ENCODE assay signal across 22 mouse cellular contexts in genomic region chr5:34542166-34542565, GRCm38 (mm10). TPM values are rescaled to one million over a fixed set of nuclear protein-coding genes. Genes with fewer than 3 reads are reported as not detected.
DNase-seq lines count a peak whose midpoint lies in the region; ATAC-seq and TF ChIP-seq lines count a peak whose summit lies in the region.
"Had no signal": no experiment of that assay in that cellular context is flagged by ENCODE, and none has a peak within 500 bp of the region (broad histone marks: within the 10 kb centered on the region; RNA-seq: fewer than 3 reads in every experiment).

No protein-coding gene starts in this region.

- ATAC-seq in liver, embryonic 15.5 days (ENCODE audit: insufficient read depth): no peak
- no peak for ATAC-seq in liver, embryonic 11.5 days (replicated peaks; ENCODE audit: low FRiP score)
- no peak for ATAC-seq in megakaryocyte, adult 5-6 weeks (ENCODE audit: poor library complexity, severe bottlenecking)
- ATAC-seq: activated CD4-positive, CD25-positive, alpha-beta regulatory T cell, adult 4 months; forebrain, embryonic 13.5 days; forebrain, embryonic 16.5 days had no signal

- no peak for TF ChIP-seq CTCF in bone marrow macrophage, adult 2 months (IDR thresholded peaks at IDR 0.05; ENCODE audit: low read depth, low read length)

- no peak for TF ChIP-seq POLR2A in bone marrow macrophage, adult 2 months (IDR thresholded peaks at IDR 0.05; ENCODE audit: borderline replicate concordance, low read depth, low read length)

- H3K9me3 ChIP-seq in liver, embryonic 15.5 days (replicated peaks): no peaks in the 10 kb centered on the region
- no peaks in the 10 kb centered on the region for H3K9me3 ChIP-seq in liver, embryonic 11.5 days (ENCODE audit: control insufficient read depth, low read length)
- no peaks in the 10 kb centered on the region for H3K9me3 ChIP-seq in megakaryocyte, embryonic 14.5 days
- H3K9me3 ChIP-seq: forebrain, embryonic 10.5 days; forebrain, embryonic 13.5 days; hindbrain, embryonic 12.5 days; hindbrain, embryonic 15.5 days had no signal

- no peak for DNase-seq in liver, embryonic 11.5 days (ENCODE audit: low spot score)
- peak; percentile 29 for DNase-seq in 416B (ENCODE audit: low read depth)
- DNase-seq in natural killer cell, adult 2 months (ENCODE audit: low spot score in 2 of 2): no peak
- DNase-seq in layer of hippocampus, postnatal 14 days (ENCODE audit: low spot score in 2 of 2): no peak
- DNase-seq: adrenal gland, postnatal 14 days; cerebellum, adult 18-20 months; cerebellum, adult 9-10 months; cerebellum, postnatal 14 days; gastrocnemius, postnatal 10 days; gastrocnemius, postnatal 36 days; heart, adult 11 months had no signal

- peaks cover 4% of the 10 kb centered on the region; the same call in 1 of the 2 replicates for H3K27me3 ChIP-seq in liver, embryonic 15.5 days
- H3K27me3 ChIP-seq in liver, embryonic 11.5 days (replicated peaks; ENCODE audit: control insufficient read depth, insufficient read depth, low read length): no peaks in the 10 kb centered on the region
- H3K27me3 ChIP-seq in megakaryocyte, embryonic 14.5 days (replicated peaks): peaks cover 2% of the 10 kb centered on the region
- H3K27me3 ChIP-seq: hindbrain, embryonic 12.5 days; hindbrain, embryonic 15.5 days had no signal

- no peak overlapping the region for H3K4me3 ChIP-seq in liver, embryonic 15.5 days (replicated peaks)
- no peak overlapping the region for H3K4me3 ChIP-seq in liver, embryonic 11.5 days (ENCODE audit: low read depth, low read length)
- H3K4me3 ChIP-seq in megakaryocyte, embryonic 14.5 days (replicated peaks): peak overlapping the region; percentile 2
- H3K4me3 ChIP-seq in bone marrow macrophage, adult 2 months (ENCODE audit: insufficient read depth, low read length): 0 out of 2 replicates have a peak overlapping the region, but pooled peaks have one; percentile 11
- H3K4me3 ChIP-seq: forebrain, embryonic 10.5 days; forebrain, embryonic 13.5 days; hindbrain, embryonic 12.5 days; hindbrain, embryonic 15.5 days had no signal

- no peak overlapping the region for H3K9ac ChIP-seq in liver, embryonic 15.5 days
- no peak overlapping the region for H3K9ac ChIP-seq in liver, embryonic 11.5 days (ENCODE audit: low read depth, low read length)
- H3K9ac ChIP-seq: forebrain, embryonic 13.5 days; hindbrain, embryonic 12.5 days; hindbrain, embryonic 15.5 days had no signal

- H3K4me1 ChIP-seq in liver, embryonic 15.5 days (replicated peaks): peaks cover 25% of the 10 kb centered on the region
- peaks cover 6% of the 10 kb centered on the region; the same call in 1 of the 2 replicates for H3K4me1 ChIP-seq in liver, embryonic 11.5 days (replicated peaks; ENCODE audit: control insufficient read depth, insufficient read depth, low read length)
- H3K4me1 ChIP-seq in megakaryocyte, embryonic 14.5 days: peaks cover 99% of the 10 kb centered on the region
- peaks cover 78% of the 10 kb centered on the region for H3K4me1 ChIP-seq in bone marrow macrophage, adult 2 months (ENCODE audit: control insufficient read depth, insufficient read depth, low read length)
- H3K4me1 ChIP-seq: forebrain, embryonic 13.5 days; hindbrain, embryonic 12.5 days; hindbrain, embryonic 15.5 days had no signal

- WGBS in liver, embryonic 15.5 days (ENCODE audit: insufficient replicate concordance): 44% methylated on average over 1 of the region's 1 CpGs
- WGBS in liver, embryonic 11.5 days: 75% methylated on average over 1 of the region's 1 CpGs

- H3K36me3 ChIP-seq in liver, embryonic 15.5 days (replicated peaks): peaks cover 5% of the 10 kb centered on the region
- H3K36me3 ChIP-seq in liver, embryonic 11.5 days (ENCODE audit: control insufficient read depth, insufficient read depth, low read length): no peaks in the 10 kb centered on the region; the same call in 1 of the 2 replicates
- H3K36me3 ChIP-seq in megakaryocyte, embryonic 14.5 days (replicated peaks; ENCODE audit: low read length): peaks cover 52% of the 10 kb centered on the region
- H3K36me3 ChIP-seq: forebrain, embryonic 10.5 days; hindbrain, embryonic 12.5 days; hindbrain, embryonic 15.5 days had no signal

- peak overlapping the region; percentile 55 for H3K27ac ChIP-seq in liver, embryonic 15.5 days (replicated peaks)
- no peak overlapping the region for H3K27ac ChIP-seq in liver, embryonic 11.5 days (ENCODE audit: low read depth, low read length)
- peak overlapping the region; percentile 93 for H3K27ac ChIP-seq in bone marrow macrophage, adult 2 months (ENCODE audit: insufficient read depth, low read depth, low read length)
- H3K27ac ChIP-seq: forebrain, embryonic 10.5 days; forebrain, embryonic 13.5 days; hindbrain, embryonic 12.5 days; hindbrain, embryonic 15.5 days had no signal

- no peak overlapping the region for H3K4me2 ChIP-seq in liver, embryonic 15.5 days
- H3K4me2 ChIP-seq in liver, embryonic 11.5 days: no peak overlapping the region
- H3K4me2 ChIP-seq: forebrain, embryonic 13.5 days; heart, embryonic 11.5 days; hindbrain, embryonic 12.5 days; hindbrain, embryonic 15.5 days had no signal

RNA-seq across cellular contexts. Expression of gene Sh3bp2, which starts 16.5 kb away (rescaled TPM):
- polyA plus RNA-seq in liver, embryonic 15.5 days (2015; fragmentation: Nextera tagmentation; extraction: Ambion mirVana): 3.7 and 5.5 TPM in 2 replicates
- 5.2 and 8.4 TPM in 2 replicates for polyA plus RNA-seq in liver, embryonic 11.5 days (2014; fragmentation: Nextera tagmentation; extraction: Ambion mirVana)
- 8.6 and 17.1 TPM in 2 replicates for polyA plus RNA-seq in megakaryocyte, embryonic 14.5 days (2012; ENCODE audit: insufficient read depth, low replicate concordance)
- total RNA-seq in megakaryocyte, adult 5-6 weeks (2015): 34.7 and 38.5 TPM in 2 replicates
- total RNA-seq in megakaryocyte, adult 5-6 weeks (2017): 48.1 and 60.7 TPM in 2 replicates
- 129 and 132 TPM in 2 replicates for polyA plus RNA-seq in bone marrow macrophage, adult 2 months (2012; ENCODE audit: insufficient read depth, insufficient read length, missing spikeins)
- 1 to 10 TPM; 6.0 to 6.8 TPM for total RNA-seq in layer of hippocampus, postnatal 14 days (2021)

RNA-seq across cellular contexts. Expression of gene Tnip2, which starts 28.4 kb away (rescaled TPM):
- 5.5 and 5.9 TPM in 2 replicates for polyA plus RNA-seq in liver, embryonic 15.5 days (2015; fragmentation: Nextera tagmentation; extraction: Ambion mirVana)
- polyA plus RNA-seq in liver, embryonic 11.5 days (2014; fragmentation: Nextera tagmentation; extraction: Ambion mirVana): 12.3 and 12.8 TPM in 2 replicates
- polyA plus RNA-seq in megakaryocyte, embryonic 14.5 days (2012; ENCODE audit: insufficient read depth, low replicate concordance): 2.0 and 7.5 TPM in 2 replicates
- 10.9 and 12.1 TPM in 2 replicates for total RNA-seq in megakaryocyte, adult 5-6 weeks (2015)
- 34.4 and 41.3 TPM in 2 replicates for total RNA-seq in megakaryocyte, adult 5-6 weeks (2017)
- 34.2 and 43.9 TPM in 2 replicates for polyA plus RNA-seq in bone marrow macrophage, adult 2 months (2012; ENCODE audit: insufficient read depth, insufficient read length, missing spikeins)
- 10 to 100 TPM; 15.2 to 19.1 TPM for total RNA-seq in layer of hippocampus, postnatal 14 days (2021)

RNA-seq across cellular contexts. Expression of gene Add1, which starts 31.3 kb away (rescaled TPM):
- polyA plus RNA-seq in liver, embryonic 15.5 days (2015; fragmentation: Nextera tagmentation; extraction: Ambion mirVana): 135 and 144 TPM in 2 replicates
- 170 and 186 TPM in 2 replicates for polyA plus RNA-seq in liver, embryonic 11.5 days (2014; fragmentation: Nextera tagmentation; extraction: Ambion mirVana)
- 255 and 447 TPM in 2 replicates for polyA plus RNA-seq in megakaryocyte, embryonic 14.5 days (2012; ENCODE audit: insufficient read depth, low replicate concordance)
- 117 and 126 TPM in 2 replicates for total RNA-seq in megakaryocyte, adult 5-6 weeks (2015)
- total RNA-seq in megakaryocyte, adult 5-6 weeks (2017): 137 and 192 TPM in 2 replicates
- polyA plus RNA-seq in bone marrow macrophage, adult 2 months (2012; ENCODE audit: insufficient read depth, insufficient read length, missing spikeins): 120 and 122 TPM in 2 replicates
- 100 to 1,000 TPM; 376 to 400 TPM for total RNA-seq in layer of hippocampus, postnatal 14 days (2021)

Comparison
In these comparisons a context has a peak if more than half of its experiments do, and no peak if none do; other contexts are left out.
1. H3K4me3 ChIP-seq: peak in megakaryocyte, embryonic 14.5 days (single experiment) and bone marrow macrophage, adult 2 months (single experiment); none in liver, embryonic 15.5 days (single experiment) and liver, embryonic 11.5 days (single experiment).